Mouse (Mus musculus): ENCODE data around the gene Brwd1.
"Not testable (repeated sequence)": the region's sequence is repeated elsewhere in the genome, so short reads cannot be mapped to it uniquely, and the experiment has no call there.

The Brwd1 gene

DNA sequence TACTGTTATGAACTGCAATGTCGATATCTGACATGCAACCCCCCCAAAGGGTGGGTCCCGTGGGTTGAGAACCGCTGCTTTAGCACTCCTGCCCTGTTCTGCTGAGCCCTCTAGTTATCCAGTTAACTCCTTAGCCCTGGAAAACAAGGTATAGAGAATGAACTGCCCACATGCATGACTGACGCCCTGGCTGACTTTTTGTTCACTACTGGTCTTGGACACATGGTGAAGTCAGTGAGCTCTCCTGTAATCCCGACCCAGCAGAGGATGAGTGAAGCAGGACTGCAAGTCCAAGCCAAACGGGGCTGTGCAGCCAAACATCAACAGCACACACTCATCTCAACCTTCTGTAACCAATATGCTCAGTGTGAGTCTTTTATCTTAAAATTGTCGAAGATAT lies 1.8 kb downstream of the Brwd1 start:
- no peak for DNase-seq

GRCm38 (mm10) chr16:96068364-96068763 lies 14.0 kb downstream of the Brwd1 start:
- DNase-seq, result no peak

DNA sequence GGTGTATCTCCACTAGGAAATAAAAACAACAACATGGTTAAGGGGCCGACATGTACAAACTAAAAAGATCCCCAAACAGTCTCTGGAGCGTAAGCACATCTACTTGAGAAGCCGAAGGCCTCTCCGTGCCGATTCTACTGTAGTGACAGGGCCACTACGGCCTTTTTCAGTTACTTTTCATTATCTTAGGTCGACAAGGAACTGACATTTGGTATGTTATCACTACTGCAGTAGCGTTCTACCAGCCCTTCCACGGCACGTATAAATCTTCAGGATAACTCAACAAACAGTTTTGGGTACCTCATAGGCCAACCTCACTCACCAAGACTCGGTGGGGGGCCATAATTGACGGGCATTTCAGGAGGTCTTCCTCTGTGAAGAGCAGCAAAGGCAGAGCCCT lies 16.2 kb downstream of the Brwd1 start:
- DNase-seq, result no peak

- no peak for DNase-seq
These were observed 17.7 kb downstream of the Brwd1 start for GRCm38 (mm10) chr16:96064649-96065048.

DNA sequence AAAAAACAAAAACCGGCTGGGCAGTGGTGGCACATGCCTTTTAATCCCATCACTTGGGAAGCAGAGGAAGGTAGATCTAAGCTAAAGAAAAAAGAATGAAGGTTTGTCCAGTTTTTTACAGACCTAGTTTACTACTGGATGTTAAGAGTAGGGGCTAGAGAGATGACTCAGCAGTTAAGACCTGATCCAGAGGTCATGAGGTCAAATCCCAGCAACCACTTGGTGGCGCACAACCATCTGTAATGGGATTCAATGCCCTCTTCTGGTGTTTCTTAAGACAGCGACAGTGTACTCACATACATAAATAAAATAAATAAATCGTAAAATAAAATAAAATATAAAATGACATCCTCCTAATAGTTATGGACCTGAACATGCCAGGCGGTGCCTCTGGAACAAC lies 38.2 kb downstream of the Brwd1 start:
- DNase-seq, result peak; percentile 73

GRCm38 (mm10) chr16:96040691-96041090 lies 41.6 kb downstream of the Brwd1 start:
- DNase-seq, result no peak

DNA sequence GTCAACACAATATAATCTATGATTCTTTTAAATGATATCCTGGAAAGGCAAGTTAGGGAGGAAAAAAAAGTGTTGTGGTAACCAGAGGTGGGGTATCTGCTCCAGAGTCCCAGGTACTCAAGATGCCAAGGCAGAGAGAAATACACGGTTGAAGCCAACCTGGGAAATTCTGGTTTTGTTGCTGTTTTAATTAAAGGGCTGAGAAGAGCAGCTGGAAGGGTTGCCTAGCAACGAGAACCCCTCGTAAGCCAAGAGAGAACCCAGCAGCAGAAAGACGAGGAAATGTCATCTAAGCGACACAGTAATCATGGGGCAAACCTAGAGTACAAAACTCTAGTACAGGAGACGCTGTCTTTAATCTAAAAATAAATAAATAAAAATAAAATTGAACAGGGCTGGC lies 42.8 kb downstream of the Brwd1 start:
- no peak for DNase-seq

- no peak for DNase-seq
These were observed 47.9 kb downstream of the Brwd1 start for GRCm38 (mm10) chr16:96034473-96034872.

DNA sequence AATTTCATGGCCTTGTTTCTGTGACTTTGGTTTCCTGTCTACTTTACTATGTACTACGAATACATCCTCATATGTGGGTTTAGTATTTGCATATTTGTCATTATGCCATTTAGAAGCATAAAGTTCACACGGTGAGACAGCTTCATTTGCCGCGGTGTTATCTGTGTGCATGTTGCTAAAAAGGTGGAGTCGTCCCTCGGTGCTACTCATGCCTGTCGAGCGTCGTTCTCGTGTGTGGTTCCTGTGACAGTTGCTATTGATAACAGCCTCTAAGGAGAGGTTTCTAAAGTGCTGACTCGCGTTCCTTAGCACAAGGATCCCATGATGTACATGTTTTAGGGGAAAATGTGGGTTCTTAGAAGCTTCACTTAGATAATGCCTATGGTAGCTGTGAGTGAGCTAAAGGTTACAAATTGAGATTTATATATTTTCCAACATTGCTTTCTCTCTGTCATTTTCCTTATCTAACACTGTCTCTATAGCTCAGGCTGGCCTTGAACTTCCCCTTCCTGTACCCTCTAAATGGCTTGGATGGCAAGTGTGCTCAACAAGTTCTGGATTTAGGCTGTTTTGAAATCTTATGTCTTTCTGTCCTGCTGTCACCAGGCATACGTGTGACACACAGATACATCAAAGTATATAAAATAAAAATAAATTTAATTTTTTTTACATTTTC lies 49.8 kb downstream of the Brwd1 start:
- no peak for DNase-seq

DNA sequence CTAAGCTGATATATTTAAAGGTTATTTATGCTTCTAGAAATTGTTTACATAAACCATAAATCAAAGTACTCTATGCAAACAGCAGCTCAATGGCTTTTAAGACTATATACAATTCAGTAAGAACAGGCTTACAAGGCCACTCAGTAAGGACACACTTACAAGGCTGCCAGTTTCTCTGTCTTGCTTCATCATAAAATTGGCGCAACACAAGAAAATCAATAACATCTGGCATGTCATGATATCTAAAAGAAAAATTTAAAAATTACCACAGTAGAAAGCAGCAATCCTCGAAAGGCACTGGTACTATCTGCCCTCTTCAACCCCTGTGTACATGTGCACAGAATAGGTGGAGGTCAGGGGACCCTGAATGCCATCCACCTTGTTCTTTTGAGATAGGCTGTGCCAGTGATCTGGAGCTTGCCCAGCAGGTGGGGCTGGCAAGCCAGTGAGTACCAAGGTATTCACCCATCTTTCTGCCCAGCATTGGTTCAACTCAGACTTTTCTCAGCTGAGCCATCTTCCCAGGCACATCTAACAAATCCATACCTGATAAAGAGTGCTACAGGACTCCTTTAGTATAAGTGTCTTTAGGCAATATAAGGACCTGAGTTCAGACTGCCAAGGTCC lies 51.7 kb downstream of the Brwd1 start:
- DNase-seq, result peak; percentile 16

GRCm38 (mm10) chr16:96026256-96026655 lies 56.1 kb downstream of the Brwd1 start:
- DNase-seq, result no peak

GRCm38 (mm10) chr16:96025244-96025643 lies 57.1 kb downstream of the Brwd1 start:
- DNase-seq, result no peak

DNA sequence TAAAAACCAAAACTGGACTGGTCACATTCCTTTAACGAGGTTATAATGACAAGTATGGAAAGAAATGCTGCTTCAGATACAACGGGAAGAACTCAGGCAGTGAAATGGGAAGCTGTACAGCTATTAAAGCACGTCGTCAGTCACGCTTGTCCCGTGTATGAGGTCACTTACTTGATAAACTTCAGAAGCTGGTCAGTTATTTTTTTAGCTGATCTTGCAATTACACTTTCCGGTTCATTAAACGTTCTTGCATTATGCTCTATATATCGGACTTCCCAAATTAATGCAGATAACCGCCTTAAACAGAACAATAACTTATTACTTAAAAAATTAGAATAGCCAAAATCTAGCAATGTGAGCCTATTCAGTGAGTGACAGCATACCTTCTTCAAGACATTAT lies 61.3 kb downstream of the Brwd1 start:
- no peak for DNase-seq

- DNase-seq, result not testable (repeated sequence)
These were observed 73.2 kb downstream of the Brwd1 start for GRCm38 (mm10) chr16:96009124-96009523.

DNA sequence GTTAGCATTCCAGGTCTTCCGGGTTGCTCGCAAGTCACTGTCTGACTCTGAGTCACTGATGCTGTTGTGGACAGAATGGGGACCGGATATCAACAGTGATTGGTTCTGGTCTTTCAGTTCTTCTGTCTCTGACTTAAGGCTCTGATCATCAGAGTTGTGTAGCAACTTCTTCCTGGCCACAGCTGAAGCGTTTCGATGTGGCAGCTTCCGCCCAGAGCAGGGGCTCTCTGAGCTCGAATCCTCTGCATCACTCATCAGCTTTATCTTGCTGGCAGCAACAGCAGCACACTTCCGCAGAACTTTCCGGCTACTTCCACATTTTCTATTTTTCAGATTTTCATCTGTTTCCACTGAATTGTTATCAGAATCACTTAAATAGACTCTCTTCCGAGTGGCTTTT lies 78.0 kb downstream of the Brwd1 start:
- DNase-seq, result not testable (repeated sequence)

DNA sequence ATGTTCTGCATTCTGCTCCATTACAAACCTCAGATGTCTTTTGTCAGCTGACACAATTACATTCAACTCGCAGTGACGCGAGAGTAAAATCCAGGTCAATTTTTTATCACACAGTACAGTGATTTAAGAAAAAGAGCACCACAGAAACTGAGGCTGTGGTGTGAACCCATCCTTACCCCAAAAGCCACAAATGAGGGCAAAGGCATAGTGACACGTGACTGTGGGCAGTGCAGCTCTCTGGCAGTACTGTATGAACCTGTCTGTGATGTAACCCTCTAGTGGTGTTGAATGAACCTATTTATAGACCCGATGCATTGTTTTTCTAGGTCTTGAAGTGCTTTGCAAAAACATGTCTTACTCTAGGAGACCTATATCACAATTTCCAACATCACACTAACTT lies 83.0 kb downstream of the Brwd1 start:
- no peak for DNase-seq

GRCm38 (mm10) chr16:95996156-95996555 lies 86.2 kb downstream of the Brwd1 start:
- no peak for DNase-seq

DNA sequence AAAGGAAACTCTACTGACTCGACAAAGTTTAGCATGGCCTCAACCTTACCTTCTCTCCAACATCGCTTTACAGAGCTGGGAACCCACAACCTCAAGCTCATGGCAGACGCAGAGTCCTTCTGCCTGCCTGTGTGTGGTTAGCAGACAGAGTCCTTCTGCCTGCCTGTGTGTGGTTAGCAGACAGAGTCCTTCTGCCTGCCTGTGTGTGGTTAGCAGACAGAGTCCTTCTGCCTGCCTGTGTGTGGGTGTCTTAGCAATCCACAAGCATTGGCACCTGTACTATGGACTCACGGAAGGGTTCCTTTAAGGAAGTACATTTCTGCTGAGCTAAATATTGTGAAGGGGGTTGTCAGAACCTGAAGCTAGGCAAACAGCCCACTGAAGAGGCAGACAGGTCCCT lies 87.8 kb downstream of the Brwd1 start:
- DNase-seq, result not testable (repeated sequence)

DNA sequence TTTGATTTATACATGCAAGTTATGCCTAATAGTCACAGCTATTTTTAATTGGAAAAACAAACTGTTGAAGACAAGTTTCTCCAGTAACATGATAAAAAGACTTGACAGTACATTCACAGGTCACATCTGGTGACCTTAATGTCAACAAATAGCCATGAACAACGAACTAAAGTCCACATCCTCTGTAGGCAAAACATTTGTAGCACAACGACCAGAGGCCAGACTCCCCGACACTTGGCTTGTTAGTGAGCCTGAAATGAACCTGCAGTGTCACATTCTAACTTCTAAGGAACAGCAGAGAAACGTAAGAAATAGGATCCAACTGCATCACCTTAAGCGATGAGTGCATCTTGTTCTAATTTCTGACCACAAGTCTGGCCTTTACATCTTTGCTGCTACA lies 89.7 kb downstream of the Brwd1 start:
- DNase-seq, result no peak

GRCm38 (mm10) chr16:95991122-95991900 lies 91.0 kb downstream of the Brwd1 start:
- peak; percentile 28 for DNase-seq

GRCm38 (mm10) chr16:95990462-95991121 lies 91.7 kb downstream of the Brwd1 start, which contains the start of gene Psmg1:
Gene Psmg1 (minus strand): TSS chr16:95990960.
- DNase-seq, result peak; percentile 97

DNA sequence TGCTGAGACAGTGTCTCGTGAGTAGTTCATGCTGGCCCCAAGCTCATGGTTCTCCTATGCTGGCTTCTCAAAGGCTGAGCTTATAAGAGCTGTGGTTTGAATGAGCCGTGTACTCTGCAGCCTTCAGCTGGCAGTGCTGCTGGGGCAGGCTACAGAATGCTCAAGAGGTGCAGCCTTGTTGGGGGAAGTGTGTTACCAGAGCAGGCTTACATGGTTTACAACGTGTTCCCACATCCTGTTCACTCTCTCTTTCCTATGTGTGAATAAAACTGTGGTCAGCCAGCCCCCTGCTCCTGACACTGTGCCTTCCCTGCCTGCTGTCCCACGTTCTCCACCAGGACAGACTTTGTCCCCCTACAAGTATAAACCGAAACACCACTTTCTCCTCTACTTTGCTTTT lies 97.4 kb downstream of the Brwd1 start:
- DNase-seq, result no peak

DNA sequence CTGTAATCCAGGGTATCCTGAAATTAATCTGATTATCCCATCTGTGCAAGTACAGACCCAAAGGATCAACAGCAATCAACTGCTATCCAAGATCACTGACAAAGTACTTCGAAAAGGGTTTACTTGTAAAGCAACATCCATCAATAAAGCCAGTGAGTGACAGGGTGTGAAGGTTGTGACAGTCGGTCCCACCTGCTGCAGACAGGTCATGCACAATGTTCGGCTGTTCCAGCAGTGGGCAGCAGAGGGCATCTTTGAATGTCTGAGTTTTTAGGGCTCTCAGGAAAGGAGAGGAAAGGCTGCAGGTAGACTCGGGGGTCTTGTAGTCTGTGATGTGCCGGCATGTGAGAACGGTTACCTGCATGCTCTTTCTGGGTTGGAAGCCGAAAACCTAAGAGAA lies 98.7 kb downstream of the Brwd1 start:
- no peak for DNase-seq
